Mouse (Mus musculus): ENCODE measurements at regions not wholly inside any gene's neighbourhood (a gene's known extent, or its start where the extent isn't known, plus 50 kb on each side); places are given as distances from the start of the nearest gene placed in this dataset.

DNA sequence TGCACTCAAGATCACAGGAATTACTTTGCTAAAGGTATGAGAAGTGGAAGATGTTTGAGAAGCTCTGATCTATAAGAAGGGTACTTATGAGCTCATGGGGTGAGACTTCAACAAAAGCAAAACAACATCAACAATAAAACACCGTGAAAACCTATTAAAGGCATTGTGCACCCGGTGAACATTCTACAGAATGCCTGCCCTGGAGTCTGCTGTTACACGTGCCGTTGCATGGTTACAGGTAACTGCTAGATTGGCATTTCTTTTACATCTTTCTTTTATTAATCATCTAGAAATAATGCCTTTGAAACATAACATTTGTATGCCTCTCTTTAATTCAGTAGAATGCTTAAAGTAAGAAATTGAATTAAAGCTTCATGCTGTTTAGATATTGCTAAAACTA is 661.0 kb downstream of the Pcdh18 start:
- Histone ChIP-seq H3K9ac (ENCODE audit: low read depth, low read length) (no peak overlapping the region), H3K36me3 (ENCODE audit: insufficient read depth, low read length) (no peaks in the 10 kb centered on the region), H3K4me3 (replicated peaks; ENCODE audit: low read depth, low read length) (no peak overlapping the region), H3K27me3 (ENCODE audit: insufficient read depth, low read length) (no peaks in the 10 kb centered on the region), H3K9me3 (replicated peaks; ENCODE audit: low read length) (no peaks in the 10 kb centered on the region), H3K27ac (no peak overlapping the region), H3K4me2 (ENCODE audit: low read length) (no peak overlapping the region), H3K4me1 (replicated peaks; ENCODE audit: insufficient read depth, low read length) (no peaks in the 10 kb centered on the region)
- no peak for DNase-seq (ENCODE audit: low spot score)
- no peak for TF ChIP-seq CTCF (IDR thresholded peaks at IDR 0.05; ENCODE audit: low read depth)
- WGBS, result 82% methylated on average over 4 of the region's 4 CpGs
- no peak for ATAC-seq (replicated peaks; ENCODE audit: low FRiP score, low read depth)

DNA sequence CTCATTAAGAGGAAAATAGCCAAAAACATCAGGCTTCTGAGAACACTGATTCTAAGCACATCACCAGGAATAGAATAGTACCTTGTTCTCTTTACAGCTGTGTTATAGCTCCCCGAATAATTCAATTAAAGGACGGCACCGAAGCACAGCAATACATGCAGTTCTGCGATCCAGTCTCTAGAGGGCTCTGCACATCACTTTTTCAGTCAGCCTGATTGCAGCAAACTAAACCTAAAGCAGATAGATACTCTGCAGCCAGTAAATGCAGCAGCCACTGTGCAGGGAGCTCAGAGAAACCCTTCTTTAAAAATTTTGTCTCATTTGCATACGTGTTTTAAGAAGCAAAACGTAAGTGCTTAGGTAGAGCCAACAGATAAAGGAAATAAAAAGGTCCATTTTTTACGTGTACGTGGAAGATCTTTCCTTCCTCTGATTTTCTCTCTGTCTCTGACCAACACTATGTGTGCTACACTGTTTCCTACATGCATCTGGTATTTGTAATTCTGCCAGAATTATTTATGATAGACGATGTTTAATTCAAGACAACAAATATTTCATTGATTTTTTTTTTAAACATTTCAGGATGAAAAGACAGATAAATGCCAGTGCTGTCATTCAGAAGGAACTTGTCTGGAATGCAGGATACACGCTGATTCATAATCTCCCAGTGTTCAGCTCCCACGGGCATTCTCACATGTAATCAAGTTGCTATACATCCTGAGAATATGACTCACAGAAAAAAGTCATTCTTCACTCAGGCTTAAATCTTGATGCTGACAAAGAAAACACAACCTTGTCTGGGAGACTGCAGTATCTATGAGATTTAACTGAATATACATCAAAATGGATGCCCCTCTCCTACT is 663.1 kb downstream of the Pcdh18 start:
- Histone ChIP-seq H3K9me3 (replicated peaks; ENCODE audit: low read length) (no peaks in the 10 kb centered on the region), H3K9ac (ENCODE audit: low read depth, low read length) (no peak overlapping the region), H3K4me2 (ENCODE audit: low read length) (no peak overlapping the region), H3K4me1 (replicated peaks; ENCODE audit: insufficient read depth, low read length) (no peaks in the 10 kb centered on the region), H3K27ac (no peak overlapping the region), H3K36me3 (ENCODE audit: insufficient read depth, low read length) (no peaks in the 10 kb centered on the region), H3K27me3 (ENCODE audit: insufficient read depth, low read length) (no peaks in the 10 kb centered on the region), H3K4me3 (replicated peaks; ENCODE audit: low read depth, low read length) (no peak overlapping the region)
- WGBS, result 27% methylated on average over 11 of the region's 11 CpGs
- peak; percentile 86 for DNase-seq (ENCODE audit: low spot score)
- ATAC-seq (replicated peaks; ENCODE audit: low FRiP score, low read depth), result peak; percentile 36; the same call in 1 of the 2 replicates
- TF ChIP-seq CTCF (IDR thresholded peaks at IDR 0.05; ENCODE audit: low read depth), result peak; percentile 81

DNA sequence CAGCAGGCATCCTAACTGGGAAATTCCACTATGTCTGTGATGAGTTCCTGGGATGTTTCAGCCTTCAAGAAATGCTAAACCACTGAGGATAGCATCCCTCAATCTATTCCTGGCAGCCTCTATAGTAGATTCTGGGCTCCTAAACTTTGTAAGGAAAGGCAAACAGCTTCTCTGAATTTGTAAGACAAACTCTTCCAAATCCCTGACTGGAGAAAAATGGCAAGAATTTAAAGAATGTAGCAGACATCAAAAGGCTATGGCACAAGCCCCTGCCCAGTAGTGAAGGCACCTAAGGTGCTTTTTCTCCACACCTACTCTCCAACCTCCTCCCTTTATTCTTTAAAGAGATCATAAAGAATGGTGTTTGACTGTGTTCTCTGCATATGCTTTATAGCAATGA is 688.3 kb downstream of the Pcdh18 start:
- H3K4me3 ChIP-seq (replicated peaks; ENCODE audit: low read depth, low read length), result no peak overlapping the region
- DNase-seq (ENCODE audit: low spot score), result no peak
- TF ChIP-seq CTCF (IDR thresholded peaks at IDR 0.05; ENCODE audit: low read depth), result no peak

DNA sequence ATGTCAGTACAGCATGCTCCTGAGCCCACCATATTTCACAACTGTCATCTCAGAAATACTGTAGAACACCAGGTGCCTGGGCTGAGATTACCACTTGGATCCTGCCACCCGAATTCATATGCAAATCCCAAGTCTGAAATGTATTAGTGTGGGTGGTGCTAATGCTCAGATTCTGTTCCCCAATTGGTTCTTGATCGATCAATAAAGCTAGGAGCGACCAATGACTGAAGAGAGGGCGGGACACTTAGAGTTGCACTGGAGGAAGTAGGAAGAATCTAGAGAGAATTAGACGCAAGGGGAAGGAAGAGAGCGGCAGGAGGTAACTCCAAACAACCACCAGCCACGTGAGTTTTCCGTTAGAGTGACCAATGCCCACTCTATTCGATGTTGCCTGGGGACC is 695.0 kb downstream of the Pcdh18 start:
- no peak overlapping the region for H3K4me2 ChIP-seq (ENCODE audit: low read length)
- H3K4me3 ChIP-seq (replicated peaks; ENCODE audit: low read depth, low read length), result no peak overlapping the region
- H3K36me3 ChIP-seq (ENCODE audit: insufficient read depth, low read length), result no peaks in the 10 kb centered on the region
- 83% methylated on average over 9 of the region's 9 CpGs for WGBS
- H3K9me3 ChIP-seq (replicated peaks; ENCODE audit: low read length), result no peaks in the 10 kb centered on the region
- H3K27ac ChIP-seq, result no peak overlapping the region
- TF ChIP-seq CTCF (IDR thresholded peaks at IDR 0.05; ENCODE audit: low read depth), result no peak
- no peak overlapping the region for H3K9ac ChIP-seq (ENCODE audit: low read depth, low read length)
- no peaks in the 10 kb centered on the region for H3K4me1 ChIP-seq (replicated peaks; ENCODE audit: insufficient read depth, low read length)
- ATAC-seq (replicated peaks; ENCODE audit: low FRiP score, low read depth), result no peak
- no peak for DNase-seq (ENCODE audit: low spot score)
- H3K27me3 ChIP-seq (ENCODE audit: insufficient read depth, low read length), result no peaks in the 10 kb centered on the region

More for the DNA sequence above, 688.3 kb downstream of the Pcdh18 start:
- H3K4me2 ChIP-seq (ENCODE audit: low read length), result no peak overlapping the region
- H3K27ac ChIP-seq, result no peak overlapping the region
- H3K4me1 ChIP-seq (replicated peaks; ENCODE audit: insufficient read depth, low read length), result no peaks in the 10 kb centered on the region
- H3K36me3 ChIP-seq (ENCODE audit: insufficient read depth, low read length), result no peaks in the 10 kb centered on the region
- no peaks in the 10 kb centered on the region for H3K27me3 ChIP-seq (ENCODE audit: insufficient read depth, low read length)
- ATAC-seq (replicated peaks; ENCODE audit: low FRiP score, low read depth), result no peak
- H3K9ac ChIP-seq (ENCODE audit: low read depth, low read length), result no peak overlapping the region
- no peaks in the 10 kb centered on the region for H3K9me3 ChIP-seq (replicated peaks; ENCODE audit: low read length)

DNA sequence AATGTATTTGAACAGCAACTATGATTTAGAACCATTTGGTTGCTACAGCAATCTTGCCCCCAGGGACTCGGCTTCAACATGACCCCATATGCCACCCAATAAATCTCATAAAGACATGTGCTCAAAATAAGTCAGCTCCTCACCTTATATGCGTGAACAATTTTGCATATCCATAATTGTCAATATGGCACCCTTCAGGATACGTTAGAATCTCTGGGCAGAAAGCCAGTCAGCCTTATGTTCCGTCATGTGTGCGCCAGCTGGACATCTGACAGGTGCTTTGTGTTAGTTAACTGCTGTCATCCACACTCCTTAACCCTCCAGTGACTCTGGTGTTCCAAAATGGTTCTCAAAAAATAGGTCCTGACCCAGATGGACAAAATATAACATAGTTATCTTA is 724.1 kb downstream of the Pcdh18 start:
- DNase-seq (ENCODE audit: low spot score) (no peak), ATAC-seq (replicated peaks; ENCODE audit: low FRiP score, low read depth) (no peak)
- Histone ChIP-seq H3K4me2 (ENCODE audit: low read length) (no peak overlapping the region), H3K9ac (ENCODE audit: low read depth, low read length) (no peak overlapping the region), H3K36me3 (ENCODE audit: insufficient read depth, low read length) (no peaks in the 10 kb centered on the region), H3K27me3 (ENCODE audit: insufficient read depth, low read length) (no peaks in the 10 kb centered on the region), H3K4me1 (replicated peaks; ENCODE audit: insufficient read depth, low read length) (no peaks in the 10 kb centered on the region), H3K4me3 (replicated peaks; ENCODE audit: low read depth, low read length) (no peak overlapping the region), H3K27ac (no peak overlapping the region), H3K9me3 (replicated peaks; ENCODE audit: low read length) (no peaks in the 10 kb centered on the region)
- TF ChIP-seq CTCF (IDR thresholded peaks at IDR 0.05; ENCODE audit: low read depth), result no peak
- WGBS, result 53% methylated on average over 5 of the region's 5 CpGs

DNA sequence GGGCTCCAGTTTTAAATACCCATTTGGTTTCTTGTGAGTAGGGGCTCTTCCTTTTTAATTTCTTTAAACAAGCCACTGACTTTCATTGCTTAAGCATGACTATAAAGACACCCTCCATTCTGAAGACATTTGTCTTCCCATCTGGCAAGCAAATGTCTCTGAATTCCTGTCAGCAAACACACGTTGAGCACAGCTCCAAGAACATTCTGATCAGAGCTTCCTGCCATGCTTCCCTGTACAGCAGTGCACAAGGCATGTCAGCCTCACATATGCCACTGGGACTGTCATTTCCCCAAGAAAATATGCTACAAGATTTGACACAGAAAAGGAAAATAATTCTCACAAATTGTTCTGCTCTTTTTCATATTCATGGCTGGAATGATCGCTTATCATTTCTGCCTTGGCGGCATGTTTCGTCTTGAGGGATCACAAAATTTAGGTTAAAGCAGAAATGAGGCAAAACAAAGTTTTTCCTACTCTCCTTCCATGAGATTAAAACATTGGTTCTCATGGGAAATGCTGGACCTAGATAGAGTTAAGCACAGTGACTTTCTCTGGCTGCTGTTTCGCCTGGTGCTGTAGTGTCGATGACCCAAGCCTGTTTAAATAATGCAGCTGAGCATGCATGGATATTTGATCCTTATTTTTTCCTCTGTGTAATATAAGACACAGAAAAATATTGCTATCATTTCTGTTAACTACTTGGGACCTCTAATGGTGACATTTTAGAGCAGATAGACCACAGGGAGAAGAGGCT is 747.7 kb downstream of the Pcdh18 start:
- Histone ChIP-seq H3K27ac (no peak overlapping the region), H3K9me3 (replicated peaks; ENCODE audit: low read length) (no peaks in the 10 kb centered on the region), H3K9ac (ENCODE audit: low read depth, low read length) (no peak overlapping the region), H3K27me3 (ENCODE audit: insufficient read depth, low read length) (no peaks in the 10 kb centered on the region), H3K4me3 (replicated peaks; ENCODE audit: low read depth, low read length) (no peak overlapping the region), H3K36me3 (ENCODE audit: insufficient read depth, low read length) (no peaks in the 10 kb centered on the region), H3K4me2 (ENCODE audit: low read length) (no peak overlapping the region), H3K4me1 (replicated peaks; ENCODE audit: insufficient read depth, low read length) (no peaks in the 10 kb centered on the region)
- whole genome bisulfite sequencing, result 69% methylated on average over 6 of the region's 6 CpGs
- no peak for DNase-seq (ENCODE audit: low spot score)
- TF ChIP-seq CTCF (IDR thresholded peaks at IDR 0.05; ENCODE audit: low read depth), result no peak
- no peak for ATAC-seq (replicated peaks; ENCODE audit: low FRiP score, low read depth)

Data from kidney, postnatal 0 days (tissue).